Mouse (Mus musculus) cerebellum, postnatal 10 days (tissue): ENCODE results near the gene Sgsm2.
"Not testable (repeated sequence)": the region's sequence is repeated elsewhere in the genome, so short reads cannot be mapped to it uniquely, and the experiment has no call there.

Experiments
- DNase-seq, 2 experiments: peaks; one replicate each; pipeline ENCODE4 v3.0.0; 2021; ENCODE audit warnings: mixed read lengths in 2 of 2

Gene Sgsm2

DNA sequence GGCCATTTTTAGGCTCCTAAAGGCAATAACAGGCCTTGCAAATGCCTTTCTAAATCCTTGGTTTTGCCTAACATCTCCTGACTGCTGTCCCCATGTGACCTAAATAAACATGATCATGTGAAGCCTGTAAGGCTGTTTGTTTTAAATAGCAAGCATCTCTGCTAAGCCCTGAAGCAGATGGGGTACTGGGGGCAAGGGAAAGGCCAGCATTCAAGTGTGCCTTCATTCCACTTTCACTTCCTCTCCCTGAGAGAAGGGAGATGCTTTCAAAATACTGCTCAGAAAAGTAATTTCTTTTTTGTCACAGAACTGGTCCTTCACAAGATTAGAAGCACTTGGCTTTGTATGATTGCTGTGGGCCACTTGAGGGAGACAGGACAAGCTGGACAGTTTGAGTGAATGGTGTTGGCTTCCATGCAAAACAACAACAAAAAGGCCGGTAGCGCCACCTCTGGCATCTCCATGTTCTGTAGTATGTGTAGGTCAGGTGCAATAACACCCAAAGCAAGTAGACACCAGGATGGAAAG is 68.4 kb downstream of the Sgsm2 start:
- peak in 1 of 2 experiments; percentile 37 for DNase-seq

DNA sequence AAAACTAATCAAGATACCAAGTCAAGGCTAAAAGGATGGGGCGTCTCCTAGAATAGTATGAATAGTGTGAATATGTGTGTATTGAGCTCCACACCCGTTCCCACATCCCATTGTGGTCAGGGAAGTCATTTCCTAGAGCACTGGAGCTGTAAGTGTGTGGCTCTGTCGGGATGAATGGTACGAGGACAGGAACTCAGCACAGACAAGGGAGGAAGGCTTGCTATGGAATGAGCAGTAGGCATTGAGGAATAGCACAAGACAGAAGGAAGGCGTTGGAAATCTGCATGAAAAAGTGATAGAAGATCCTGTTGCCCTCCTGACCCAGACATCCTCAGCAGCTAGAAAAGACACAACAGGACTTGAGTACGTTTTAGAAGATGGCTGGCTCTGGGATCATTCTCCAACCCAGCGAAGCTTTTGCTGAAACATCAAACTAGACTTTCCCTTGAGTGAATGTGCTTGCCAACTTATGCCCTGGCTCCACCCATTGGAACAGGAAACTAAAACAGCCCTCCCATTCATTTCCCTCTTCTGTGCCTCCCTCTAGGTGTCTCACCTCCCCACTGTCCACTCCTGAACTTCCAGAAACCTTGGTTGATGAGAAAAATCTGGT is 69.0 kb downstream of the Sgsm2 start:
- DNase-seq = peak in 1 of 2 experiments; percentile 7

GRCm38 (mm10) chr11:74826702-74827101 is 70.2 kb downstream of the Sgsm2 start:
- no peak for DNase-seq

DNA sequence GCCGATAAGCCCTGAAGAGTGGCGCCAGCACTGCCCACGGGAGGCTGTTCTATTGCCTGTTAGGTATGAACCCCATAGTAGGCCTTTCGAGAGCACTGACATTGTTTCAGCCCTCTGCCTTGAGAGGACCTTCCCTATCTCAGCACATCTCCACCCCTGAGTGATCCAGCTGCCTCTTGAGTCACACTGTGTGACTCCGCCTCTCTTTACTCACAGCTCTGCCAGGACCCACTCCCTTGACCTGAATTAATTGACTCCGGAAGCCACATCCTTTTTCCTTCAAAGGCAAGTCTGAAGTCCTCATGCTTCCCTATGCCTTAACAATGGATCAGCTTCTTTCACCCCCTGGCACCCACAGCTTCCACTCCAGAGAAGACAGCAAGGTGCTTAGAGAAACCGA is 70.7 kb downstream of the Sgsm2 start:
- no peak for DNase-seq

GRCm38 (mm10) chr11:74822746-74823440 is 74.0 kb downstream of the Sgsm2 start:
- no peak for DNase-seq

DNA sequence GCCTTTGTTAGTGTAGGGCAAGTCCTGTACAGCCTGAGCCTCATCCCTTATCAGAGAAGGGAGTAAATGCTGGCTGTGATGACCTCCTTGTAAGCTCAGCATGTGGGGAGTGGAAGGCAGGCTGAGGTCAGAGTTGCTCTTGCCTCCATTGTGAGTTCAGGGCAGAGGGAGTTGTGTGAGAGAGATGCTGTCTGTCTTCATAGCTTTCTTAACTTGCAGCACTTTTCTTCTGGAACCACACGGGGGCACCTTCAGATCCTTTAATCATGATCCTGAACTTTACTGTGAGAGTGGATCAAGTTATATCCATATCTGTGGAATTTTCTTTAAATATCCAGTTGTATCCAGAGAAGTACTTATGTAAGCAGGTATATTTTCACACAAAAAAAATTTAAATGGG is 75.4 kb downstream of the Sgsm2 start:
- peak; percentile 55 to 56 for DNase-seq

DNA sequence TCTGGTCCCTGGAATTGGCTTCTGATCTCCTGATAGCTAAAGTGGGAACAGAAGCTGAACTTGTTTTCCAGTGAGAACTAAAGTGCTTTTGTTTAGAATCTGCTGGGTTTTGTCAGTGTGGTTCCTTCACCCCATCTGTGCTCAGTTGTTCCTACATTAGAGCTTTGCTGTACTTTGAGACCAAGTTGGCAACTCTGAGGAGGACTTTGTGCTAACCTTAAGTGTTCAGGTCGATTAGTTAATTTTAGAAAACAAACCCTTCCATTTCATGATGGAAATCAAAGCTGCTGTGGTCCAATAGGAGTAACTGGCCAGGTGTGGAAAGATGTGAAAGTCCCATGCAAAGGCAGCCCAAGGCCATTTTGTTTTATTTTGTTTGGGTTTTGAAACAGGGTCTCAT is 75.9 kb downstream of the Sgsm2 start:
- no peak for DNase-seq

GRCm38 (mm10) chr11:74815795-74816194 is 81.1 kb downstream of the Sgsm2 start:
- no peak for DNase-seq

DNA sequence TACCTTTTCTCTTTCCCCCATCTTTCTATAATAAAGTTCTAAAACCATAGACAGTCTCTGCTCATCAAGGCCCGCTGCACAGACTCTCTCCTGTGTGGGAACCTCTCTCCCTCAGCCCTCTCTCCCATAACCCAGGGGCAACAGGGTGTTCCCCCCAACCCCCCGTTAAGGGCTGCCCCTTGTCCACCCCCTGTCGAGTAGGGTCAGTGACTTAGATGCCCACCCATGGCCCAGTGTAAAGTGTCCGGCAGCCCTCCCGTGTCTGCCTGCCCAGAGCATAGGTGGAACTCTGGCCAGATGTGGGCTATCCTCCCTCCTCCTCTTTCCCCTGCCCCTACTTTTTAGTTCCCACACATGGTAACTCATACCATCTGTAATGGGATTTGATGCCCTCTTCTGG is 85.3 kb downstream of the Sgsm2 start:
- DNase-seq = no peak

GRCm38 (mm10) chr11:74811027-74811426 is 85.8 kb downstream of the Sgsm2 start:
- DNase-seq = not testable (repeated sequence)

- no peak for DNase-seq
Observed at GRCm38 (mm10) chr11:74810134-74810533, 86.7 kb downstream of the Sgsm2 start.

- no peak for DNase-seq
Observed at GRCm38 (mm10) chr11:74808251-74808853, 88.5 kb downstream of the Sgsm2 start.

GRCm38 (mm10) chr11:74807246-74807882 is 89.5 kb downstream of the Sgsm2 start:
- no peak for DNase-seq

DNA sequence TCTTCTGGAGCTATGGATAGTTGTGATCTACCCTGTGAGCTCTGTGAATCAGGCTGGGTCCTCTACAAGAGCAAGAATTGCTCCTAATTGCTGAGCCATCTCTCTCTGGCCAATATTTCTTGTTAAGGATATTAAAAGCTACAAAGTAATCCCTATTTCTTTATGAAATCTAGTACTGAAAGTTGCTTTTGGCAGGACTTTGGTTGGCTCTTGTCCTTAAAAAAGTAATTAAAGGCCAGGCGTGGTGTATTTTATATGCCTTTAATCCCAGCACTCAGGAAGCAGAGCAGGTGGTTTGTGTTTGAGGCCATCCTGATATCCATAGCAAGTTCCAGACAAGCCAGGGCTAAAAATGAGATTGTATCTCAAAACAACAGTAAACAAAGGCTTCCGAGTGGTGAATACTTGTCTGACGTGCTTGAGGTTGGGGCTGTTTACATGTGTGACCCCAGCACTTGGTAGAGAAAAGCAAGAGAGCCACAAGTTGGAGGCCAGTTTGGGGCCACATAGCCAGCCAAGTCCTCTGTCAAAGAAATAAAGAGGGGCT is 92.7 kb downstream of the Sgsm2 start:
- no peak for DNase-seq

- DNase-seq = no peak
Observed at GRCm38 (mm10) chr11:74800658-74801057, 96.2 kb downstream of the Sgsm2 start.
